Mouse (Mus musculus) lung, postnatal 36 days (tissue): ENCODE measurements around the gene Itfg1.
"Not testable (repeated sequence)": the region's sequence is repeated elsewhere in the genome, so short reads cannot be mapped to it uniquely, and the experiment has no call there.

Experiments used
- DNase-seq: peaks from one replicate; pipeline ENCODE4 v3.0.0; 2022; ENCODE audit warnings: mixed read lengths

The Itfg1 gene

DNA sequence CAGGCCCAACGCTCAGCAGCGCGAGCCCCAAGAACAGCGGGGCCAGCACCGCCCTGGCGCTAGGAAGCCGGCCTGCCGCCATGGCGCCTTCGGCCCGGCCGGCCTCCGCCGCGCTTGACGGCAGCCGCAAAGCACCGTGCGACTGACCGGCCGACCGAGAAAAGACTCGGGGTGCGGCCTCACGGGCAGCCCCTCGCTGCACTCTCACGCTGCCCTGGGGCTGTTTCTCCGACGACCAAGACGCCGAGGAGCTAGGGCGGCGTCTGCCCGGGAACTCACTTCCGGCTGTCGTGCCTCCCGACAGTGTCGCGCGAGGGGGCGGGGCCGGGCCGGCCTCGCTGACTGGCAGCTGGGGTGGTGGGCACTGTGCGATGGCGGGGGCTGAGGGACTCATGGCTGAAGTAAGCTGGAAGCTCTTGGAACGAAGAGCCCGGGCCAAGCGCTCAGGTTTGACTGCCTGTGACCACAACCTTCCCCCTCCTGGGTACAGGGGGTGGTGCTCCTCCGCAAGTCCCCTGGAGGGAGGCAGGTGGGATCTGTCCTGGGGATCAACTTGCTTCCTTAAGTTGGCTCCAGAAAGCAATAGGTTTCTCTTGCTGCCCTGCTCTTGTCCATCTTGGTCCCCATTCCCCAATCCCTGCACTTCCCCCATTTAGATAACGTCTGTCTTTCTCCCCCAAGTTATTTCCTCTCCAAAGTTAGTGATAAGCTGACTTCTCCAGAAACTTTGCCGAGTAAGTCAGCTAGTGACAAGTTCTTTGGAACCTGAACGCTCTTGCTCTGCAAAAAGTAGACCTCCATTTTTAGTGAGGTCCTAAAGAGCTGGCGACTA is at the start of gene Itfg1, which contains the start of gene Phkb:
Itfg1 (minus strand) TSS at position 265 of the 832 bp plus-strand sequence.
Phkb (plus strand) TSS at position 303 of the 832 bp plus-strand sequence.
- DNase-seq, result peak; percentile 93

- no peak for DNase-seq
These were observed 44.1 kb upstream of the Itfg1 start for GRCm38 (mm10) chr8:85884811-85885210.

- no peak for DNase-seq
These were observed 38.9 kb upstream of the Itfg1 start for GRCm38 (mm10) chr8:85879624-85880023.

DNA sequence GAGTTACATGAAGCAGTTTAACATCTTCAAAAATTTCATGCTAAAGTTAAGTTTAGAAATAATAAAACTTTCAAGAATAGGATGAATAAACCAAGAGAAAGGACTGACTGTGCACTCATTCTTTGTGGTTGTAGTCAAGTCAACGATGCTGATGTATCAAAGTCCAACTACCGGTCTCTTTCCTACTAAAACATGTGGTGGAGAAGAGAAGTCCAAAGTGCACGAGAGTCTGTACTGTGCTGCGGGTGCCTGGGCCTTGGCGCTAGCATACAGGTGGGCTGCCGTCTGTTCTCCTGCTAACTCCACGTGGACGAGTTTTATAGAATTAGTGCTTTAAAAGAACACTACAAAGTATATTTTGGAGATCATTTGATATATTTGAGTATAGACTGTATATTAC is 37.3 kb upstream of the Itfg1 start:
- DNase-seq, result no peak

- peak; percentile 62 for DNase-seq
These were observed 30.9 kb upstream of the Itfg1 start for GRCm38 (mm10) chr8:85871660-85872059.

DNA sequence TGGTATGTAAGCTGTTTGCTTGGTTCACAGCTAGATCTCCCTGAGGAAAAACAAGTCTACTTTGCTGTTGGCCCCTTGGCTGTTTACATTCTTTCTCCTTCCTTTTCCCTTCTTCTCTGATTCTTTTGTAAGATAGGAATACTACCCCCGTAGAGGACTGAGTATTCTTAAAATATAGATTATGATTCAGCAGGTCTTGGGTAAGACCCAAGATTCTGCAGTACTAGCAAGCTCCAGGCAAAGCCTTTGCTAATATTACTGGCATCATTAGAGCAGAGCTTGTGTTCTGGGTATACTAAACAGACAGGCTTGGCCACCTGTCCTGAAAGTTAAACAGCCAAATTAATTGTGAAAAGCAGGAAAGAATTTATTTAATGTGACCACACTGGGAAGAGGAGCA is 21.7 kb upstream of the Itfg1 start:
- DNase-seq, result no peak

DNA sequence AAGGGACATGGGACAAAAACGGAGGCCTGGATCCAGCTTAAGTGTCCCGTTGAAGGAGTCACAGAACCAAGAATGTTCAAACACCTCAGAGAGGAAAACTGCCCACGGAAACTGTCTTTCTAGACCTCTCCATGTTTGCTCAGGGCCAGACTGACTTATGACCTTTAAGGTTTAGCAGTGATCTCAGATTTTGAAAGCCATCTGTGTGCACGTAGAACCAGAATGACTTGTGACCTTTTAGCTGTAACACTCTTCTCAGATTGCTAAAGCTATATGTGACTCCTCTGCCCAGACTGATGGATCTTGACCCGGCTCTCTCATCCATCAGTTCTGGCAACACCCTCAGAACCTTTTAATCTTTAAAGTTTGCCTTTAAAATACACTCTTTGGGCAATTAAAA is 19.9 kb upstream of the Itfg1 start:
- no peak for DNase-seq

DNA sequence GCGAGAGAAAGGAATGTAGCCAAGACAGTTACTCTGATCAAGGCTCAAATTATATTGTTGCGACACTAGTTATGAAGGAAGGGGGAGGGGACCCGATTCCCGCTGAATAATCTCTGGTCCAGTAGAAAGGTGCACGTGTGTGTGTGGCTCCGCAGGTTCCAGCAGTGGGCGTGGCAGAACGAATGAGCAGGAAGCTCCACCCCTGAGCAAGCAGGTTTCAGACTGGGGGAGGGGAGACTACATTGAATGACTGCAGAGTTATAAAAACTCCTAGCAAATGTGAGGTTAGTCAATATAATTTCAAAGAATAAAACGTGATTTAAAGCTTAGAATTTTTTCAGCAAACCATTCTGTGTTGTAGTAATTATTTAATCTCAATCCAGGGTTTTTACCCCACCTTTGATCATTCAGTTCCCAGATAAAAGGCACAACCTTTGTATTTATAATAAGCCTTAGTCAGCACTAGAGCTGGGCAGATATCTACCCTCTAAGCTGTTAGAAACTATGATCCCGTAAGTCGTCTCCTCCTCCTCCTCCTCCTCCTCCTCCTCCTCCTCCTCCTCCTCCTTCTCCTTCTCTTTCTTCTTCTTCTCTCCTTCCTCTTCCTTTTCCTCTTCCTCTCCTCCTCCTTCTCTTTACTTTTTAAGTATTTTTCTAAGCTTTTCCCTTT is 16.6 kb upstream of the Itfg1 start:
- peak; percentile 30 for DNase-seq

DNA sequence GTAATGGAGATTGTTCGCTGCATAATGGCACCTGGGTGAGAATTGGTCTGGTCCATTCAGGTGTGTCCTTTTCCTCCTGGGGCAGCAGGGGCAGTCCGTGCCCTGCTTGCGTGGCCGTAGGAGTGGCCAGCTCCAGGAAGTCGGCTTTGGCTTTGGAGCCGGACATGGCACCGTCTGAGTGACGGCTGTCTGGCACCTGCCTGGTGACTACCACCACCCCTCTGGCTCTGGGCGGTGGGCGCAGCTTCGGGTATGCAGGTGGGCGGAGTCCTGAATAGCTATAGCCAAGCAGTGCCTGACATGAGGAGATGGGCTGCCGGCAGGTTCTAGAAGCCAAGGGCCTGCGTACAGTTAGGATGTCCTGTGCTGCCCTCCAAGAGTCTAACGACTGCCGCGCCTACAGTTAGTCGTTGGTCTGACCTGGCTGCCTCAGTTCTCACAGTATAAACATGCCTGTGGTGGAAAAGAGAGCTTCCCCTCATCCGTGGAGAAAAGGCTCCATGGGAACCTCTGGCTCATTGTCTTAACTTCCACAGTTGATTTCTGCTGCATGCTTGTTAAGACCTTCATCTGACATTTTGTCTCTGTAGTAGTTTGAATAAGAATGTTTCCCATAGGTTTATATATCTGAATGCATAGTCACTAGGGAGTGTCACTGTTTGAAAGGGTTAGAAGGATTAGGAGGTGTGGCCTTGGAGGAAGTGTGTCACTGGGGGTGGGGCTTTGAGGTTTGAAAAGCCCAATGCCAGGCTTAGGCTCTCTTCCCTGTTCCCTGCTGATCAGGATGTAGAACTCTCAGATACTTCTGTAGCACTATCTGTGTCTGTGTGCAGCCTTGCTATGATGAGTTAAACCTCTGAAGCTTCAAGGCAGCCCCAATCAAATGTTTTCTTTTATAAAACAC is 13.8 kb upstream of the Itfg1 start:
- no peak for DNase-seq

DNA sequence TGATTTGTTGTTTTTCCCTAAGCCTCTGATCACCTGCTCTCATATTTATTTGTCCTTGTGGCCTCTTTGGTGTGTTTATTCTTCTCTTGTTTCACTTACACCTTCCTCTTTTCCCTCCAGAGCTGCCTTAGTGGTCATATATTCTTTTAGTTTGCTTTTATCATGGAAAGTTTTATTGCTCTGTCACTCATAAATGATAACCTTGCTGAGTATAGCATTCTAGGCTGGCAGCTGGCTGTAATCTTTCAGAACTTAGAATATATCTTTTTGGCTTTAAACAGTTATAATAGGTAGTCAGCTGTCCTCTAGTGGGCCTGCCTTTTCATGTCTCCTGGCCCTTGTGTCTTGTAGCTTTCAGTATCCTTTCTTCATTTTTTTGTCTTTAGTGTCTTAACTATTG is 5.2 kb upstream of the Itfg1 start:
- DNase-seq, result no peak

GRCm38 (mm10) chr8:85841489-85841795 is 721 bp upstream of the Itfg1 start:
- peak; percentile 13 for DNase-seq

DNA sequence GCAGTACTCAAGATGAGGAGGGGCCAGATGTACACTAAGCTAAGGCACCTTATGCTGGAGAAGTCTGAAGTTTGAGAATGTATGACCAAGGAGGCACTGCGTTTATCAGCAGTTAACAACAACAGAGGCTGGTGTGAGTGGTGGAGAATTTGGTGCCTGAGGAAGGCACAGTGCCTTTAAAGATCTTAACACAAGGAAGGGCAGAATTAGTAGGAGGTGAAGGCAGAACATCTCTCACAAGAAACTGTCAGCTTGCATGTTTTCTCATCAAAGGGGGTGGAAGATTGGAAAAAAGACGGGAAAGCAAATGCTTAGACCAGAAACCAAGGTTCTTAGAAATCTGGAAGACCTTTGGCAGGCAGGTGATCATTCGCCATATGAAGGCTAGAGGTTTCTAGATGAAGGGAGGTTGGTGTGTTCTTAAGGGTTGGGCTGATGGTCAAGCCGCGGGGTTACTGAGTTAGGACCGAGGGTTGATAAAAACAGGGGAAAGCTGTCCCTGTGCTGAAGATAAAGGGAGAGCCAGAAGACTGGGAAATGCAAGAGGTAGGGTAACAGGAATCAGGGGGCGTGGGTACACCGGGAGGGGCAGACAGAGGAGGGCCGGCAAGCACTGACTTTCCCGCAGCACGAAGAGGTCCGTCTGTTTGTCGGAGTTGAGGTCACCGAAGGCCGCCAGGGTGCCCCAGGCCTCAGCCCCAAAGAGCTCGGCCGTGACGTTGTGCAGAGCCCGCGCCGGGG is 635 bp downstream of the Itfg1 start:
- DNase-seq, result no peak

DNA sequence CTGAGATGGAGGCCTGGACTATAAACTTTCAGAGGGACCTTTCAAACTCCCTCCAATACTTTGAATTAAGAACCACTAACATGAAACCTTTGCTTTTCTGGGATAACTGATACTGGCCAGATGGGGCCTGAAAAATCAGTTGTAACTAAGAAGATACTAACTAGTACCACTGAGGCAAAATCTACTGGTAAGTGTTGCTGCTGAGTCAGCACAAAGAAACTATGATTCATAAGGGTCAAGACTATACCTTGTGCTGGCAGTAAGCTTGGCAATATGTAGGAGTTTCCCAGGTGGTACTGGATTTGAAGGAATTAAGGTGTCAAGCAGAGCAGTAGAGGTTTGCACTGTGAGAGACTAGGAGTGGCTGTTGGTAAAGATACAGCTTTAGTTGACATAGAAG is 27.1 kb downstream of the Itfg1 start:
- DNase-seq, result no peak

DNA sequence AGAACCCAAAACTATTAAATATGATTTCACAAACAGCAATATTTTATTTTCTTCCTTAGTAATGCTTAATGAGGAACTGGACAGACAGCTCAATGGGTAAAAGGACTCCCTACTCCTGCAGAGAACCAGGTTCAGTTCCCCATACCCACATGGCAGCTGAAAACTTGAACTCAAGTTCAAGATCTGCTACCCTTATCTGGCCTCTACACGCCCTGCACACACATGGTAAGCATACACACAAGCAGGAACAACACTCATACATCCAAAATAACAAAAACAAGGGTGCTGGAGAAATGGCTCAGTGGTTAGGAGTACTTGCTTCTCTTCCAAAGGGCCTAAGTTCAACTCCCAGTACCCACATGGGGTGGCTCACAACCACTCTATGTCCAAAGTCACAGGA is 39.3 kb downstream of the Itfg1 start:
- no peak for DNase-seq

- DNase-seq, result no peak
These were observed 40.6 kb downstream of the Itfg1 start for GRCm38 (mm10) chr8:85800164-85800563.

DNA sequence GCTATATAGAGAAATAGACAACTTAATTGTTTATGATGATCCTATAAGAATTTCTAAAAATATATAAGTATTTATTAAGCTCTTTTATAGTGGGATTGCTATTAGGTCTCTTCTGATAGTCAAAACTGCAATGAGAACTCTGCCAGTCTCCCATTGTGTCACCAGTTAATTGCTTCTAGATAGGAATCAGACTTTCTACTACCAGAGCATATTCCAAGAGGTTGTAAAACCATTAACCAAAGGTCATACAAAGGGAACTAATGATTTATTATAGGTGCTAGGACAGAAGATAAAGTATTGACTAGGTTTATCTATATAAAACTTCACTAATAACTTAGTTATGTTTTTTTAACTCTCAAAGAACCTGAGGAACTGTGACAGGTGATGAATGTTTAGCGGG is 44.3 kb downstream of the Itfg1 start:
- DNase-seq, result not testable (repeated sequence)

GRCm38 (mm10) chr8:85788341-85788740 is 52.4 kb downstream of the Itfg1 start:
- no peak for DNase-seq

DNA sequence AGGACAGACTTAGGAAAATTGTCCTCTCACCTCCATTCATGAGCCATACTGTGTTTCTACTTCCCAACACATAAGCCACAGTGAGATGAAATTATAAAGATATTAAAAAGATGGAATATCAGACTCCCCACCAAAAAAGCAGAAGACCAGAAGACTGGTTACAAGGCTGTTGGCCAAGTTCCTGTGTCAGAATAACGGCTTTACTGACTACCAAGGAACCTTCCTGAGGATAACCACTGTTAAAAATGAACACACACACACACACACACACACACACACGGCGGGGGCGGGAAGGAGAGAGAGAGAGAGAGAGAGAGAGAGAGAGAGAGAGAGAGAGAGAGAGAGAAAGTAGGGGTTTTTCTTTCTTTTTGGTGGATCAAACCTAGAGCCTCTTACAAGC is 52.8 kb downstream of the Itfg1 start:
- no peak for DNase-seq

DNA sequence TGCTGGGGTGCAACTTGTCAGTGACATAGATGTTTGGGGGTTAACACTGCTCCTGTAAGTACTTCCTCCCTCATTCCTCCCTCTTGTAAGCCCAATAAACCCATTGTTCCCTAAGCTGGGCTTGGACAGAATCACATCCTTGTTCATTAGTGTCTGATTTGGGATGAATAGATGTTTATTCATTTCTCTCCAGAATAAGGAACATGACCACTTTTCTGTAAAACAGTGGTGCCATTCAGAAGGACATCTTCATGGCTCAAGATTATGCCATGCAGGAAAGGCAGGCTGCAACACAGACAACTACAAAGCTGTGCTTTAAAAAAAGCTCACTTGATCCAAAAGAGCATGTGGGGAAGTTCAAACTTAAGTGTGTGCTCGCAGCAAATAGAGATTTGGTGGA is 55.2 kb downstream of the Itfg1 start:
- DNase-seq, result no peak

- no peak for DNase-seq
These were observed 56.9 kb downstream of the Itfg1 start for GRCm38 (mm10) chr8:85783871-85784270.

- no peak for DNase-seq
These were observed 60.6 kb downstream of the Itfg1 start for GRCm38 (mm10) chr8:85780091-85780490.

DNA sequence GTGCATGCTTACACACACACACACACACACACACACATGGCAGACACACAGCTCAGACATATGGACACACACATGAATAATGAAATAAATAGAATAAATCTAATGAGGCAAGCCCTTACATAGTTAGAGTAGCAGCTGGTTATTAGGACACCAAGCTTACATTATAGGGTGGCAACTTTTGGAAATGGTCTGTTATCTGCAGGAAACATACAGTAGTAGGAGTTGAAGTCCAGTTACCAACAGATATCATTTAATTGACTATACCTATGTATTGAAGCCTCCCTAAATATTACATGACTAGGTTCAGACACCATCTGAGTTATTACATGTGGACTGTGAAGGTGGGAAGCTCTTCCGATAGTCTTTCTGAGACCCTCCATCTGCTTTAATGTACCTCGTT is 95.7 kb downstream of the Itfg1 start:
- DNase-seq, result no peak

DNA sequence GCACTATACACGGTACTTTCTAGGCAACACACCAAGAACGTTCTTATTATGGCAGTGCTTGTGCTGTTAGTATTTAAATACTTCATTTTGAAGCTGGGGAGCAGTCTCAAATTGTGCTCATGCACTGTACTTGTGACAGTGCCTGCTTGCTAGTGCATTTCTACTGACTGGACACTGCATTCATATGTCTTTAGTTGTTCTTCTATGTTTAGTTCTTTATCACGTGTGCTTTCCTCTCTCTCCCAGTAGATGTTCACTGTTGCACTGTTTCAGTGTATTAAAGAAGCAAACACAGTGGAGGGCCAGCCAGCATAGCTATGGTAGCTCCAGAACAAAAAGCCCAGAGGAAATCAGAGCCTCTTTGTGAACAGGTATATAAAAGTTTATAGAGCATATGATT is 110.2 kb downstream of the Itfg1 start:
- DNase-seq, result no peak
